Mouse (Mus musculus) embryo, embryonic 11 days (tissue): ENCODE results near the gene Pou1f1.

ENCODE experiments used
- DNase-seq: peaks from one replicate; pipeline ENCODE4 v3.0.0-alpha.2; 2015

Gene Pou1f1

DNA sequence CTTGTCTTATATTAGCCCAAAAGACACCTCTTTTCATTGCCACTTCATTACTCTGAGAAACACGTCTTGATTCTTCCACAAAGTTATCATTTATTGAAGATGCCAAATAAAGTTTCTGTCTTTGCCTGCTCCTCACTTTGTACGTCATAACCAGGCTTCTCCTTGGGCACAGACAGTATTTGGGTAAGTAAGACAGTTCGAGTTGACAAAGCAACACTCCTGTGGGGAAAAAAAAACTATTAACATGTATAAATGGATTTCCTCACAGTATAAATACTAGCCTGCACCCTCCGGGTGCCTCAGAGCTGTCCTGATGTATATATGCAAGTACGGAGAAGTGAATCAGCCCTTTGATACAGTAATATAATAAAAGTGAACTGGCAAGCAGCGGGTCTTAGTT, at the start of gene Pou1f1:
Gene Pou1f1, plus strand, starts transcription at position 301 of the 400 bp plus-strand sequence.
- no peak for DNase-seq

DNA sequence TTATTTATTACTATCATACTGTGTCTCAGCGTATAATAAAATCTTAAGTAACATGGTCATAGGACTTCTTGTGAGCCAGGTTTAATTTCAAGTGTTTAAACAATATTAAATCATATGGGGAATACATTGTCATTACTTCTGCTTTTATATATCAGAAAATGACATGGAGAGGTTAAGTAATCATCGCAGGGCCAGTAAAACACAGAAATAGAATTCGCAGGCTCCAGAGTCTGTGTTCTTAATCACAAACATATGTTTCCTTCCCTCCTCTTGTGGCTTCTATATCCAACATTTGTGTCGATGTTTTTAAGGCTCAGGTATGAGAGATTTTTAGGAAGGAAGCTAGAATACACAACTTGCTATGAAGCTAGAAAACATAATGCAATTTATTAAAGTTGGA, 49.7 kb upstream of the Pou1f1 start:
- peak; percentile 30 for DNase-seq

DNA sequence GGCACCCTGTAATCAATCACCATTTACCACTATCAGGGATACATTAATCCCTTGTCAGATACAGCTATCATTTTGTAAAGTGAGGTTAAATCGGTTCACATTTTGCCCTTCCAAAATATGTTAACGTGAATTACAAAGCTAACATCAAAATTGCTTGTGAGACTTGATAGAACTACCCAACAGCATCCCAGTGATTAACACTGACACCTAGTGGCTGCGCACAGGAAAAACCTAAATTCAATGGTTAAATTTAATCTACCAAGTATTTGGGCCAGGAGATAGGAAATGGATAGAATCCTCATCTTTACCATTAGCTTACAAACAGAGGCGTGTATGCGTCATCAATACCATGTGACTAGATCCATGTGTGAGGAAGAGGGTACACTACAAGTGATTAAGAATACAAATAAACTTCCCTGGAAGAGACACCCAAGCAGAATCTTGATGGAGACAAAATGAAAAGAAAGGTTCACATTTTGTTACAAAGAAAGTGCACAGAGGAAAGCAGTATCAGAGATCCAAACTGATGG, 47.8 kb upstream of the Pou1f1 start:
- DNase-seq, result peak; percentile 47

DNA sequence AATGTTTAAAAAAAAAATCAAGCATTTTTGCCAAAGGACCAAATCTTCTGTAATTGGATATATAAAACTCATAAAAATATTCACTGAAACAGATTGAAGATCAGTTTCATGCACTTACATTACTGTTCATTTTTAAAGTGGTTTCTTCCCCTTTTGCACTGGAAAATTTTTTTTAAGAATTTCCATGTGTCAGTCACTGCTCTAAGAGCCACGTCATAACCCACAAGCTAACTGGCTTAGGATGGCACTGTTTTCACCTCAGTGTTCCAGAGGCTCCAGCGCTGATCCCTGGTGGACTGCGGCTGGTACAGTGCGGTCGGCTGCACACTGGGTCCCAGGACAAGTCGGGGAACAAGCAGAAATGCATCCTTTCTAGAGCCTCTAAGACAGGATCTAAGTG, 34.6 kb upstream of the Pou1f1 start:
- DNase-seq, result no peak

DNA sequence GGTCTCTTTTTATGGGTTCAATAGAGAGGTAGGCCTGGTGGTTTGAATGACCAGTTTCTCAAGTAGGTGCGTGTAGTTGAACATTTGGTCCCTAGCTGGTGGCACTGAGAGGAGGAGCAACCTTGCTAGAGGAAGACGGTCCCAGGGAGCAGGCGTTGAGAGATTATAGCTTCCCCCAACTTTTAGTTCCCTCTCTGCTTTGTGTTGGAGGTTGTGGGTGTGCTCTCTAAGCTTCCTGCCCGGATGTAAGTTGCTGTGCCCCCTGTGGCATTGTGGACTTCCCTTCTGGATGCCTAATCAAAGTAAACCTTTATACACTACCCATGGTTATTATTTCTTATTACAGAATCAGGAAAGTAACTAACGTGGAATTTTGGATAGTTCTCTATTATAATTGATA, 24.3 kb upstream of the Pou1f1 start:
- DNase-seq, result no peak

DNA sequence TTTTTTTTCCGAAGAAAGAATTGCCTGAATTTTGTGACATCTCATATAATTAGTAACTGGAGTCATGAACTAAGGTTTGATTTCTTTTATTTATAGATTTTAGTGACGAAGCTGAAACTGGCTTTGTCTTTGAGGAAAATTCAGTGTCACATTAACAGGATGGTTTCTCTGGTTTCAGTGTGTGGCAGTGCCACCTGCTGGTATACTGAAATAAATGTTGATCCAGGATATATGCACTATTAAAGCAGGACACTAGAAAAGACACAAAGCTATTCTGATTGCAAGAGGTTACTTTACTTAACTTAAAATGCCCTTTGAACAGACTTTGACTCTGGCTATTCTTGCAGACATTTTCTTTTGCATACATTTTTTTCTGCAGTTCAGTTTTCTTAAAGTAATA, 23.3 kb upstream of the Pou1f1 start:
- peak; percentile 67 for DNase-seq

DNA sequence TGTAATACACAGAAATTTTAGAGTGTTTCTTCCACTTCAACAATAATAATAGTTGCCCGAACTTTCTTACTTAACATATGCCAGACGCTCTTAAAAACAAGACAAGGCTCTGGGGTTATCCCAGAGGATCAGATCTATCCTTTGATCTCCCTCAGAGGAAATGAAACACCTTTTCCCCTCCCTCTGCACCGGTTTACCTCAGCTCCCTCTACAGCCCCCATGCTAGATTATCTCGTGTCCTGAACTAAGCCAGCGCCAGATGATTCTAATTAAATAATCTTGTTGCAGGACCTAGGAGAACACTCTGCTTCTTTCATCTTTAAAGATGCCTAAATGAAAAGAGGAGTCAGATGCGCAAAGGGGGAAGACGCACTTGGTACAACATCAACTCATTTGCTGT, 6.1 kb upstream of the Pou1f1 start:
- DNase-seq, result peak; percentile 18

DNA sequence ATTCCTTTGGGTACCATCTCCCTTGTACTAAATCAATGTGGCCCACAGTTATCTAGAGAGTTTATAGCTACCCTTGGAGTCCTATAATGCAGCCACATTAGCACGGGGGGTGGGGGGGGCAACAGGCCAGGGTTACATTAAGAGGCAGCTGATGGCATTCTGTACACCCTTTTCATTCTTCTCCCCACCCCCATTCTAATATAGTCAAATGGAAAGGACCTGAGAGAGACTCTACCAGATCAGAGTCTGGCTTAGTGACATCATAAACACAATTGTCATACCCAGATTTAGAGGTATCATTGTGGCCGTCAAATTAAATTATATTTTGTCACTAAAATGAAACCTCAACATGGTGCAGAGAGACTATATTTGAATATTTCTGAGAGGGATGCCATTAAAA, 5.7 kb downstream of the Pou1f1 start:
- no peak for DNase-seq

DNA sequence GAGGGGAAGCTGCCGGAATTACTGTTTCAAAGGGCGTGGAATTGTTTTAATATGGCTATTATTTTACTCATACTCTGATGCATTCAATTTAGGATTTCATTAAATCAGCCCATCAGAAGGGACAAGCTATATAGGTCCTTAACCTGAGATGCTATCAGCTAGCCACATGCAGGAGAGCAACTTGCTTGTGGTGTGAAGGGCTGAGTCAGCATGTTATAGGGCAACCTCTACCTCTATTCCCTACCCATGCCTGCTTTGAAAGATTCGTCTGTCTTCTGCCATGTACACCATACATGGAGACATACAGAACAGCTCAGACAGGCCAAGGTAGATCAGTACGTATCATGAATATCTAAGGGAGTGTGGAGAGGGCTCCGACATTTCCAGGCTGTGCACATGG, 6.4 kb downstream of the Pou1f1 start:
- no peak for DNase-seq

DNA sequence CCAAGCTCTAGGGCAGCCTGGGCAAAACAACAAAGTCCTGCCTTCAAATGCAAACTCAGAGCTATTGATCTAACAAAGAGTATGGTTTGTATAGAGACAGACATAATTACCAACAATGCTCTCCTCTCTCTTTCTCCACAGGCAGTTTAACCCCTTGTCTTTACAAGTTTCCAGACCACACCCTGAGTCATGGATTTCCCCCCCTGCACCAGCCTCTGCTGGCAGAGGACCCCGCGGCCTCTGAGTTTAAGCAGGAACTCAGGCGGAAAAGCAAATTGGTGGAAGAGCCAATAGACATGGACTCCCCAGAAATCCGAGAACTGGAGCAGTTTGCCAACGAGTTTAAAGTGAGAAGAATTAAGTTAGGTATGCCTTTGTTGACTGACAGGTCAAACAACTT, 9.3 kb downstream of the Pou1f1 start:
- peak; percentile 49 for DNase-seq

DNA sequence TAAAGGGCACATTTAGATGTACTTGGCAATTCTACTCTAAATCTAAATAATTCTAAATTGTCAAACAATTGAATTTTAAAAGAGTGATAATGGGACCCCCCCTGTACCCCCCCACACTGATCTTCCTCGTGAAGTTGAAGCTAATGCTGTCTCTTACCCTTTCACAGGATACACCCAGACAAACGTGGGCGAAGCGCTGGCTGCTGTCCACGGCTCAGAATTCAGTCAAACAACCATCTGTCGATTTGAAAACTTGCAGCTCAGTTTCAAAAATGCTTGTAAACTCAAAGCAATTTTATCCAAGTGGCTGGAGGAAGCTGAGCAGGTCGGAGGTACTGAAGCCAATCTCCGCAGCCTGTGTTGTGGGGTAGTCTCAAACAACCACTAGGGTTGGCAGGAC, 11.4 kb downstream of the Pou1f1 start:
- no peak for DNase-seq

DNA sequence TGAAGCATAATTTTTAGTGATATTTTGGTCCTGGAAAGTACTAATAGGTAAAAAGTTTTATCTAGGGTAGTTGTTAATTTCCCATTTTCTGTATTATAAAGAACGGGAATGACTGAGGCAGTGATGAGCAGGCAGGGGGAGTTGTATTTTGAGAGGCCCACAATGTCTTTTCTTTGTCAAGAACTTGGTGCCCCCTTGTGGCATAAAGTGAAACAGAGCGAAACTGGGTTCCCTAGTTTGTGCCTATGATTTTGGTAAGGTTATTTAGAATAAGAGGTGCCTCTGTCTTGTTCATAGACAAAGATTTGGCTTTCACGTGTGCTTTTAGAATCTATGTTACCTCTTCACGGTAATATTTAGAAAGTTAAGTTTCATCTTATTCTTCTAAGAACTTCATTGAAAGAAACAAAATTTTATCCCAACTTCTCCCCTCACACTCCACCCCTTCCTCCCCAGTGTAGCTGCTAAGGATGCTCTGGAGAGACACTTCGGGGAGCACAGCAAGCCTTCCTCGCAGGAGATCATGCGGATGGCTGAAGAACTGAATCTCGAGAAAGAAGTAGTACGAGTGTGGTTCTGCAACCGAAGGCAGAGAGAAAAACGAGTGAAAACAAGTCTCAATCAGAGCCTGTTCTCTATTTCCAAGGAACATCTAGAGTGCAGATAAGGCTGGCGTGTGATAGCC, 13.1 kb downstream of the Pou1f1 start:
- DNase-seq, result peak; percentile 76

DNA sequence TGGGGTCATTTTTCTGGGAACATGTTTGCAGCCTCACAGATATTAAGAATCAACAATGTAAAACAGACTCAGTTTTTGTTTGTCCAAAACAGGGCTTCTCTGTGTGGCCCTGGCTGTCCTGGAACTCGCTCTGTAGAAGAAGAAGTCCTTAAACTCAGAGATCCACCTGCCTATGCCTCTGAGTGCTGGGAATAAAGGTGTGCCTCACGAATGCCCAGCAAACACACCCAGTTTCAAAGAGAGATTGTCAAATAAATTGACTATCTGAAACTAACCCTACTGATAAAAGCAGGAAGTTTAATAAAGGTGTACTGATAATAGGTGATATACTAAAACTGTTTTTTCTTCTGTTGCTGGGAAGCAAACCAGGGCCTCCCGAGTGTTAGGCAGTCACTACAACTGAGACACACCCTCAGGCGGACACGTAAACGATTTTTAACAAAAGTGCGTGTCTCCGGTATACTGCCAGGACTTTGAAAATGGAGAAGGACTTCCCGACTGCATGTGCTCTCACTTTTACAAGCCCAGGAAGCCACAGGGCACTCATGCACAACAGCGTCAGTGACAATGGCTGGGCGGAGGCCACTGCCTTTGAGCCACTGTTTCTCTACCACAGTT, 23.5 kb downstream of the Pou1f1 start:
- DNase-seq, result no peak

DNA sequence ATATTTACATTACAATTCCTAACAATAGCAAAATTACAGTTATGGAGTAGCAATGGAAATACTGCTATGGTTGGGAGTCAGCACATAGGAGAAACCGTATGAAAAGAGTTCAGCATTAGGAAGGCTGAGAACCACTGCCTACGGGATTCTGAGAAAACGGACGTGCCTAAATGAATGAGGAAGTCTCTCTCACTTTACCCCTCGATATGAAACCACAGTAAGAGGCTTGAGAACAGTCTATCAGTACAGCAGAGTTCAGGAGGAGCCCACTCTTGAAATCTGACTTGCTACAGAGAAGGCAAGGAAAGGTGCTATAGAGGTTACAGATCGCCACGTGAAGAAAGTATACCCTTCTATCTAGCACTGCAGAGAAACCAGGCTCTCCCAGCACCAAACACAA, 28.6 kb downstream of the Pou1f1 start:
- DNase-seq, result no peak

DNA sequence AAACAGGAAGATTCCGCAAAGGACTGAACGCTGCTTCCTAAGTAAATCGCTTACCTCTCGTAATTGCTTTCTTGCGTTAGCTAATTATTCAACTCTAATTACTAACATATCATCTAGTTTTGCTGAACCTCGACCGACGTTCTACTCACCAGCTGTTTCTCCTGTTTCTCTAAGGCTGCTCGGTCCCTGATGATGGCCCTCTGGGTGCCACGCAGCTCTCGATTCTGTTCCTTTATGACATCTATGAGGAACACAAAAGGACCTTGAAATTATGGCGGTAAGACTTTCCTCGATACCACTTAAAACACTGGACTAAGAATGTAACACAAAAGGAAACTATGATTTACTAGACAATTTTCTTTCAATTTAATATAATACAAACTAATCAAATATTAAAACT, 30.5 kb downstream of the Pou1f1 start:
- no peak for DNase-seq

DNA sequence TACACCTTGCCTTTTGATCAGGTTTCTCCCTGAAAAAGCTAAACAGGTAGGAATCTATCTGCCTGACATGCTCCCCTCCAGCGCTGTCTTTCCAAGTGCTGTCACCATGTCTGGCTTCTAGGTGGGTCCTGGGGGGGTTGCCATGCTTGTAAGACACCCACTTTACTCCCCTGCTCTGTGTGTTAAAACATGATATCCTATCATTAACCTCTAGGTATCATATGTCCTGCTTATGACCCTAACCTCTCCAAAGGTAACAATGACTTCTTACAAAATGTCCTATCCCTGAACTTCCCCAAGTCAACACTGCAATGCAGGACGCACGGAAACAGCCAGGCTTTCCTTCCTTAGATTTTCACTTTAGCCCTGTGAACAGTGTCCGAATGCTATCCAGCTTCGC, 34.0 kb downstream of the Pou1f1 start:
- DNase-seq, result no peak

DNA sequence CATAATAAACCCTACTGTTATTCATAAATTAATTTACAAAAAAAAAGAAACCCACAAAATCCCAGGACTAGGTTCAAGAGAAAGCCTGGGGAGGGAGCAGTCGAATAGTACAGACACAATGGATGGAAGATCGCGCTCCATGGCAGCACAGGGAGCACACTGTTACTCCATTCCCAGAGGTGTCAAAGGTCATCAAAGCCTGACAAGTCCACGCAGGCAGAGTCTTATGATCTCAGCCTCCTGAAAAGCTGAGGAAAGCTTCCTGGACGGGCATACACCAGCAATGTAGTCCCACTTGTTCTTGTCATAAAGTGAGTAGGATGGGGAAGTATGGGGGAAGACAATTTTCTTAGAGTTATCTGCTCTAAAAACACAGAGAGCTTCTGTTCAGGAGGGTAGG, 37.1 kb downstream of the Pou1f1 start:
- DNase-seq, result peak; percentile 9

DNA sequence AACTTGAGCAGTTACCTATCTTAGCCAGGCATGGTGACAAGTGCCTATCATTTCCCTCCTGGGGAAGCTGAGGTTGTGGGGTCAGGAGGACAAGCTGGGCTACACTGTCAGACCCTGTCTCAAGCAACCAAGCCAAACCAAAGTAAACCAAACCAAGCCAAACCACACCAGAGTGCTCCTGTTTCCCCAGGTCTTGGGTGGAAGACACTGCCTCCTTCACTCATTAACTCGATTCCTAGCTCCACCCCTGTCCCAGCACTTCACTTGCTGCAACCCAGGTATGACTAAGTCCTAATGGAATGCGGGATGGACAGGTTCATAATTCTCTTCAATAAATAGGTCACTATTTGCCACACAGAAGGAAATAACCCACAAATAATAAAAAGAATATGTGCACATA, 39.3 kb downstream of the Pou1f1 start:
- no peak for DNase-seq

DNA sequence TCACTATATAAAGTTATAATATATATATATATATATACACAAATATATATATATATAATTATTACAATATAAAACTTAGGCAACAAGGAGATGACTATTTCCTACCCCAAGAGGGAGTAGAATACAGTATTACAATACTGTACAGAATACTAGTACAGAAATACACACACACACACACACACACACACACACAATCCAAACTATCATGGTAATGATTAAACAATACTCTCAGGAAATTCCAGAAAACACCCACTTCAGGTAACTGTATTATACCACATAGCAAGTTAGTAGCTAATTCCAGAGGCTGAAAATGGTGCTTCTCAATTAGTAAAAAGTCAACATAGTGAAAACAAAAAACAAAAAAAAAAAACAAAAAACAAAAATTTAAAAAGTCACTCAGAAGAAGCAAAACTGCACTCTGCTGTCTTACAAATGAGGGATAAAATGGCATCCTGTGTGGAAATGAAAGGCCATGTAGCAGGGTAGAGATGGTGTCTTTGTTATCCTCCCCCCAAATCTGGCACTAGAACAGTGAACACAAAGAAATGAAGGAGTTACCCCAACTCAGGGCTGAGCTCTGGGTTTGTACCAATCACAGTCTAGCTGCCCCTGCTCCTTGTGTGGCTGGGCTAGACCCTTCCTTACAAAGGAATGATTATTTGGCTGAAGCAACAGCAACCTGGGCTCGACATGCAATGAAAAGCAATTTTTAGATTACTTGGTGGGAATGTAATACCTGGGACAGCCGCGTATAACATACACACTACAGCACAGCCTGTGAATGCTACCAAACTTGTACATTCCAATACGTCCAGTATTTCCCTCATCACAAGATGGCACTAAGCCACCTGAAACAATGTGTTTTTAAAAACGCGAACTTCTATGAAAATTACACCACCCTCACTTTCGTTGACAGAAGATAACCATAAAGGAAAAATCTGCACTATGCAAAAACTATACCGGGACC, 41.0 kb downstream of the Pou1f1 start:
- peak; percentile 16 for DNase-seq

DNA sequence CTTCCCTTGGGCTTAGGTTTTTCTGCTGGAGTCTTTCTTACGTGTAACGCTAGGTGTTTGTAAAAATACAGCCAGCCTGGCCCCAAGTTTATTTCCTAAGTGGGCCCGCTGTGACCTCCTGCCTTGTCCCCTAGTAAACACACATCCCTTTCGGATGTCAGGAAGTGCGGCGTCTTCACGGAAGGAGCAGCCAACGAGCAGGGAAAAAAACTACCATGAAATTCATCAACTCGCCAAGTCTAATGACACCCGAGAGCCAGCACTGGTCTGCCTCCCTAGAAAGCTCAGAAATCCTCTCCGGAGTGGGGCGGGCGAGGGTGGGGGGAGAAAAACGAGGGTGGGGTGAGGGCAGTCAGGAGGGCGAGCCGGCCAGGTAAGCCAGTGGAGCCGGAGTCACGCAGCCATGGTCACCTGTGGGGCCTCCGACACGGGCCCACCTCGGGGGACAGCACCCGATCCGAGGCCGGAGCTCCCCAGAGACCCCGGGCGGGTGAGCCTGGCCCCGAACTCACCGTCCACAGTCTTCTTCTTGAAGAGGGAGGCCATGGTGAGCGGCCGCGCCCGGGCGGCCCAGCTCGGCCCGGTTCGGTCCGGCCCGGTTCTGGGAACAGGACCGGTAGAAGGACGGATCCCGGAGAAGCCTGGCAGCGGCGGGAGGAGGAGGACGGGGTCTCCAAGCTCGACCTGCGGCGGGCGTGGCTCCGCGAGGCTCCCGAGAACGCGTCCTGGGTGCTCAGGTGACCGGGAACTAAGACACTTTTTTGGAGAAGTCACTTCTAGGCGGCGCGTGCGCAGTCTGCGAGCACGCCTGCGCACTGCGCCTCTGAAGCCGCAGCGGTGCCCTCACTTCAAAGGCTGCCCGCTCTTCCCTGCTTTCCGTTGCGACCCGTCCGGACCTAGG, 41.9 kb downstream of the Pou1f1 start, which contains the start of gene Chmp2b:
Gene Chmp2b, minus strand, starts transcription at position 764 of the 901 bp plus-strand sequence.
- peak; percentile 93 for DNase-seq

DNA sequence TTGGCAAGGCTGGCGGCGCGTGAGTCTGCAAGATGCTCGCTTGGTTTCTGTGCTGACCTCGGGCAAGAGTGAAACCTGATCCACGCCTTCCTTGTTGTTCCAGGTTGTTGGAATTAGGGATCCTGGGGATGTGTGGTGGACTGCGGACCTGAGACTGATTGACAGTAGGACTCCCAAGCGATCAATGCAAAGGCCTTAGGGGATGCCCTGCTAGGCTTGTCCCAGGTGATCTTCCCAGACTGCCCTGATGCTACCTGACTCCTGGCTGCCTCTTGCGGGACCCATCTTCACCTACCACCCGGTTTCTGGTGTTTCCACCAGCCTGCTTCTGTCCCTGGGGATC, 42.5 kb downstream of the Pou1f1 start:
- no peak for DNase-seq

DNA sequence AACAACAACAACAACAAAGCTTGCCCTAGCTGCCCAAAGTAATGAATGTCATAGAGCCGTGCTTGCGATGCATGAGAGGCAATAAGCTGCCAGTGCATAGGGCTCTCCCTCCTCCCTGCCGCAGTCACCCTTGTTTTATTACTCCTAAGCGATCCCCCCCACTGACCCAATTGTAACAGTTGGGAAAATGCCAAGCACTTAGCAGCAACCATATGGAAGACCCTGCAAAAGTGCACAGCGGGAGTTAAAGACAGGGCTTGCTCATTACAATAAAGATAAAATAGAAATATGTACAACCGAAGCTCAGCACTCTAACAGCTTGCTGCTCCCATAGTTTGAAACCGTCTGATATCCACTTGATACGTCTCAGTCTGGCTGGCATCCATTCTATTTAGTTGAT, 44.0 kb downstream of the Pou1f1 start:
- DNase-seq, result no peak

DNA sequence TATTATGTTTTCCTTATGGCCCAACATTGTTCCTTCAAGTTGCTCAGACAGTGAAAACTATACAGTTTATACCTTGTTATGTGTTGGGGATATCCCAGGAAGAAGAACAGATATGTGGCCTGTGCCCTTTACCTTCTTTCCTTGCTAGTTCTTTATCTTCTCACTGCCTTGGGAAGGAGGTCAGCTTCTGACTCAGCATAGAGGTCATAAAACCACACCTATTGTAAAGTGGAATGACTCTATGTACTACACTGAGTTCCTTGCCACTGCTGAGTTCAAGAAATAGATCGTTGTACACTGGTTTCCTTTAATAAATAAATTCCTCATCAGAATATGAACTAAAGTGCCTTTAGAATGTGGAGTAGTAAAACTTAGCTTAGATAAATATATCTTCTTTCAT, 44.6 kb downstream of the Pou1f1 start:
- DNase-seq, result no peak
